11 mouse cellular contexts compared by ENCODE assay signal in genomic region chr11:86468345-86468744, GRCm38 (mm10). TPM values are rescaled to one million over a fixed set of nuclear protein-coding genes. Genes with fewer than 3 reads are reported as not detected.
A peak's percentile ranks its signal among the peaks of the same experiment; 100 is the strongest.
DNase-seq lines count a peak whose midpoint lies in the region; TF ChIP-seq lines count a peak whose summit lies in the region.
"Had no signal": no experiment of that assay in that cellular context is flagged by ENCODE, and none has a peak within 500 bp of the region (broad histone marks: within the 10 kb centered on the region; RNA-seq: fewer than 3 reads in every experiment).

No protein-coding gene starts in this region.

- DNase-seq in heart, adult 11 months = peak; percentile 85
- DNase-seq in heart, adult 8-10 months (ENCODE audit: low spot score) = no peak
- DNase-seq in Muller cell, postnatal 12 days (ENCODE audit: inconsistent ontology term) = peak; percentile 33
- peak; percentile 80 for DNase-seq in brain, embryonic 14.5 days (ENCODE audit: low read depth)
- DNase-seq in cerebellum, postnatal 14 days = peak; percentile 82 to 84
- DNase-seq in urinary bladder, adult 18-20 months (ENCODE audit: low spot score in 2 of 2) = no peak
- no peak for DNase-seq in spleen, postnatal 14 days (ENCODE audit: low spot score in 2 of 2)
- DNase-seq: heart, postnatal 4 days; kidney, postnatal 10 days; layer of hippocampus, adult 9-11 months; thymus, adult 18-20 months had no signal

- no peak for TF ChIP-seq CTCF in brain, embryonic 14.5 days (IDR thresholded peaks at IDR 0.05; ENCODE audit: borderline replicate concordance, extremely low read depth, insufficient read depth, insufficient read length)

- no peak for TF ChIP-seq POLR2A in brain, embryonic 14.5 days (IDR thresholded peaks at IDR 0.05; ENCODE audit: borderline replicate concordance, extremely low read depth, insufficient read depth, insufficient read length, poor library complexity, severe bottlenecking)

RNA-seq across cellular contexts. Expression of gene Rnft1, which starts 16.1 kb away (rescaled TPM):
- total RNA-seq in heart, adult 8-10 months (2022) = 10 to 100 TPM; 25.4 to 30.0 (median 29.3) TPM
- 6.3 and 8.3 TPM in 2 replicates for polyA plus RNA-seq in brain, embryonic 14.5 days (2012; rRNA removed)

Comparison
In these comparisons a context has a peak if more than half of its experiments do, and no peak if none do; other contexts are left out.
1. DNase-seq: peak in heart, adult 11 months (single experiment), Muller cell, postnatal 12 days (single experiment), brain, embryonic 14.5 days (single experiment) and cerebellum, postnatal 14 days (2 of 2); none in heart, adult 8-10 months (single experiment), urinary bladder, adult 18-20 months (0 of 2) and spleen, postnatal 14 days (0 of 2).